Mouse (Mus musculus) erythroid progenitor cell, adult 5-6 weeks (primary cell): ENCODE data around the gene Nrp1. TPM values are rescaled to one million over a fixed set of nuclear protein-coding genes. Genes with fewer than 3 reads are reported as not detected.

Source experiments
- ATAC-seq: replicated peaks from 2 replicates; pipeline ENCODE4 v1.8.0; 2016; ENCODE audit warnings: moderate number of reproducible peaks, mild to moderate bottlenecking, moderate TSS enrichment, inconsistent platforms; ENCODE audit not compliant: poor library complexity, low FRiP score, severe bottlenecking
- total RNA-seq, 2 experiments: library from RNA; stranded (forward) in 1 of 2; stranded (reverse) in 1 of 2; fragments of 150-400 nt in 1 of 2; fragments of 186-747, 209-891 nt in 1 of 2; gene quantifications; 2 replicates each; pipeline versions ENCODE4 v1.2.3 to v1.2.4; 2015 to 2017; ENCODE audit warnings: low replicate concordance in 2 of 2

Nrp1 gene
- total RNA-seq, 2 experiments from 2014 or later = 2.0 to 3.4 TPM

GRCm38 (mm10) chr8:128415730-128416684 lies 57.6 kb downstream of the Nrp1 start:
- ATAC-seq = no peak

- ATAC-seq = no peak
These were observed 58.5 kb downstream of the Nrp1 start for GRCm38 (mm10) chr8:128416896-128417295.

- ATAC-seq = no peak
These were observed 59.8 kb downstream of the Nrp1 start for GRCm38 (mm10) chr8:128417956-128418796.

- ATAC-seq = no peak
These were observed 61.6 kb downstream of the Nrp1 start for GRCm38 (mm10) chr8:128419984-128420383.

GRCm38 (mm10) chr8:128420402-128420801 lies 62.0 kb downstream of the Nrp1 start:
- ATAC-seq = no peak

- no peak for ATAC-seq
These were observed 65.4 kb downstream of the Nrp1 start for GRCm38 (mm10) chr8:128423813-128424212.

GRCm38 (mm10) chr8:128424626-128425333 lies 66.4 kb downstream of the Nrp1 start:
- ATAC-seq = no peak

GRCm38 (mm10) chr8:128427071-128427470 lies 68.7 kb downstream of the Nrp1 start:
- no peak for ATAC-seq

GRCm38 (mm10) chr8:128428971-128429370 lies 70.6 kb downstream of the Nrp1 start:
- no peak for ATAC-seq

- no peak for ATAC-seq
These were observed 72.7 kb downstream of the Nrp1 start for GRCm38 (mm10) chr8:128431082-128431481.

GRCm38 (mm10) chr8:128435749-128436148 lies 77.3 kb downstream of the Nrp1 start:
- ATAC-seq = no peak

- ATAC-seq = no peak
These were observed 78.9 kb downstream of the Nrp1 start for GRCm38 (mm10) chr8:128437156-128437825.

- no peak for ATAC-seq
These were observed 83.0 kb downstream of the Nrp1 start for GRCm38 (mm10) chr8:128441407-128441806.

- no peak for ATAC-seq
These were observed 87.2 kb downstream of the Nrp1 start for GRCm38 (mm10) chr8:128445596-128445995.

GRCm38 (mm10) chr8:128446636-128447035 lies 88.2 kb downstream of the Nrp1 start:
- no peak for ATAC-seq

- ATAC-seq = no peak
These were observed 88.9 kb downstream of the Nrp1 start for GRCm38 (mm10) chr8:128447320-128447719.

GRCm38 (mm10) chr8:128450390-128451032 lies 92.1 kb downstream of the Nrp1 start:
- no peak for ATAC-seq

- no peak for ATAC-seq
These were observed 92.7 kb downstream of the Nrp1 start for GRCm38 (mm10) chr8:128451121-128451520.

- ATAC-seq = no peak
These were observed 95.1 kb downstream of the Nrp1 start for GRCm38 (mm10) chr8:128453471-128453870.
